Mouse (Mus musculus) embryonic facial prominence, embryonic 13.5 days (tissue): ENCODE results near the gene Dis3l2. TPM values are rescaled to one million over a fixed set of nuclear protein-coding genes. Genes with fewer than 3 reads are reported as not detected.

Experiments used
- ATAC-seq: fragments of 200-750 bp; cut with Nextera tagmentation; 2 replicates; pipeline ENCODE4 v1.8.0; 2017; ENCODE audit warnings: low read depth; ENCODE audit not compliant: insufficient number of reproducible peaks, insufficient read depth, low FRiP score, low TSS enrichment
- H3K27ac ChIP-seq: fragments of 300-500 bp; sonication (generic); 2 replicates; pipeline ENCODE4 v1.5.1; 2015; ENCODE audit warnings: moderate library complexity, mild to moderate bottlenecking, inconsistent platforms
- H3K27me3 ChIP-seq: fragments of 300-500 bp; sonication (generic); 2 replicates; pipeline ENCODE4 v1.6.1; 2015; ENCODE audit warnings: mild to moderate bottlenecking, inconsistent platforms
- H3K36me3 ChIP-seq: fragments of 300-500 bp; sonication (generic); 2 replicates; pipeline ENCODE4 v1.6.1; 2015; ENCODE audit warnings: mild to moderate bottlenecking, inconsistent platforms
- H3K4me1 ChIP-seq: fragments of 300-500 bp; sonication (generic); 2 replicates; pipeline ENCODE4 v1.6.1; 2015; ENCODE audit warnings: inconsistent platforms
- H3K4me2 ChIP-seq: fragments of 300-500 bp; sonication (generic); 2 replicates; pipeline ENCODE4 v1.6.1; 2015; ENCODE audit warnings: moderate library complexity, mild to moderate bottlenecking, inconsistent platforms
- H3K4me3 ChIP-seq: fragments of 300-500 bp; sonication (generic); 2 replicates; pipeline ENCODE4 v1.5.1; 2015; ENCODE audit warnings: mild to moderate bottlenecking, inconsistent platforms
- H3K9ac ChIP-seq: fragments of 300-500 bp; sonication (generic); 2 replicates; pipeline ENCODE4 v1.6.1; 2015; ENCODE audit warnings: mild to moderate bottlenecking, inconsistent platforms
- H3K9me3 ChIP-seq: fragments of 300-500 bp; sonication (generic); 2 replicates; pipeline ENCODE4 v1.6.1; 2016; ENCODE audit warnings: inconsistent platforms
- WGBS: fragments of 180-500 bp; shearing (Covaris S2); methylation state at CpG from one replicate; pipeline ENCODE4 v1.1.7; 2015; ENCODE audit warnings: mixed read lengths; 5-methylcytosine and 5-hydroxymethylcytosine counted together
- polyA plus RNA-seq: library from polyadenylated mRNA; unstranded; fragments of >200 nt; fragmentation: Nextera tagmentation; extraction: Ambion mirVana; gene quantifications from 2 replicates; pipeline ENCODE4 v1.2.1, GENCODE M21; 2015

Gene Dis3l2
- polyA plus RNA-seq, 1 experiment from 2014 or later, result 30.9 TPM

DNA sequence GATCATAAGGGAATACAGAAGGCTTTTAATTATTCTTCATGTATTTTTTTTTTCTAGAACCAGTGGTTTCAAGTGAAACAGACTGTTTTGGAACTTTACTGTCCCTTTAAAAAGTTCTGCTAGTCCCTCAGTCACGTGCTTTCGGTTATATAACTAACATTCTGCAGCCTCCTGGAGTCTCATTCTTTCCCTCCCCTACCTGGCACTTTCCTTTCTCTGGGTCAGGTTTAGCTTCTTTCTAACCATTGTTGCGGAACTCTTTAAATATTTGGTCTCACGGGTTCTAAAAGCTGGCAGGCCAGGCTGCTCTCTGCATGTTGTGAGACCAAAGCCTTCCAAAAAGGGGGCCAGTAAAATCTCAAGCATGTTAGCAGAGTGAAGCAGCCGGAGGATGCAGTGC lies 222.2 kb downstream of the Dis3l2 start:
- no peak for ATAC-seq
- H3K4me1 ChIP-seq, result no peaks in the 10 kb centered on the region
- WGBS, result 68% methylated on average over 5 of the region's 5 CpGs
- H3K4me3 ChIP-seq, result no peak overlapping the region
- no peaks in the 10 kb centered on the region for H3K9me3 ChIP-seq
- H3K4me2 ChIP-seq, result no peak overlapping the region
- H3K9ac ChIP-seq, result no peak overlapping the region
- H3K27me3 ChIP-seq, result no peaks in the 10 kb centered on the region
- no peak overlapping the region for H3K27ac ChIP-seq
- peaks cover 4% of the 10 kb centered on the region; the same call in 1 of the 2 replicates for H3K36me3 ChIP-seq

DNA sequence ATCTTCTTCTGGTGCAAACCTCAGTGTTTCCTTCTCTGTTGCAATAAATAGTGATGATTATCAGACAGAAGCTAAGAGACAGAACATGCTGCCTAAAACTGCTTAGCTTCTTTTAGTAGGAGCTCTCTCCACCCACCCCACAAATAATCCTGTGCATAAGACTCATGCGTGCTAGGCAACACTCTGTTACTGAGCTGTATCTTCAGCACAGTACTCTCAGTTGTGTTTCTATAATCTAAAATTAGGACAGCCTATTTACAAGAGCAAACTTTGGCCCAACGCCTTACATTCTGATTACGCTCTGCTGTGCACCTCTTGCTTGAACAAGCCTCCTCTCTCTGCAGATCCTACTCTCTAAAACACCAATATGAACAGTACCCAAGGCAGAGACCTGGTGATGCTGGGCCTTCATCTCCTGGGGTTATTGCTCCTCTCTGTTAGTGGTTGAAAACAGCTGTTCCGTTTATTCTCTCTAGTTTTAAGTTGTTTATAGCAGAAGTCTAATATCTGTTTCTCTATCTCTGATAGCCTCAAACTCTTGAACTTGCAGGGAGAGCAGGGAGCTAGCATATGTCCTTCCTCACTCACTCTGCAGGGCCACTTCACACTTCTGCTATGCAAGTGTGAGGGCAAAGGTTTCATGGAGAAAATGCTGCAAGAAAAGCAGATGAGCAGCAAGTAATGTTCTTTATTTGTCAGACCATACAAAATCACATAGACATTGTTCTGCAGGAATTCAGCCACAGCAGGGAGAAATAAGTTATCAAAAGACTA lies 228.2 kb downstream of the Dis3l2 start:
- WGBS, result 92% methylated on average over 4 of the region's 4 CpGs

DNA sequence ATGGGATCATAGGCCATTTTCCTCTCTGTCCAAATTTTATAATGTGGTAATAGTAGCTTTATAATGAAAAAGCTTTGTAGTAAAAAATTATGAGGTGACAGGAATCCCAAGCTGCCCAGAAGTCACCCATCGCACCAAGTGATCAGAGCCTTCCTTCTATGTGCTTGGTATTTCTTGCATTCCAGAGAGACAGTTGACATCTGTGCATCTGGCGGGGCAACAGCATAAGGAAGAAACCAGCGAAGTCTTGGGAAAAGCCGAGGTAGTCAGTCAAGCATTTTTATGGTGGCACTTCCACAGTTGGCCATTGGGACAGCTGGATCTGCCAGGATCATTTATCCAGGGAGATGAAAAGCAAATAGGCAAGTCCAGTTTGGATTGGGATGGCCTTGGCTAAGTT lies 229.2 kb downstream of the Dis3l2 start:
- Histone ChIP-seq H3K4me1 (no peaks in the 10 kb centered on the region), H3K27ac (no peak overlapping the region), H3K4me2 (no peak overlapping the region), H3K36me3 (peaks cover 11% of the 10 kb centered on the region; the same call in 1 of the 2 replicates), H3K9ac (no peak overlapping the region), H3K9me3 (no peaks in the 10 kb centered on the region), H3K4me3 (no peak overlapping the region), H3K27me3 (no peaks in the 10 kb centered on the region)
- WGBS, result 89% methylated on average over 4 of the region's 4 CpGs
- ATAC-seq, result no peak

More for the DNA sequence above, 228.2 kb downstream of the Dis3l2 start:
- H3K9me3 ChIP-seq, result no peaks in the 10 kb centered on the region
- H3K9ac ChIP-seq, result no peak overlapping the region
- H3K27ac ChIP-seq, result no peak overlapping the region
- H3K4me3 ChIP-seq, result no peak overlapping the region
- no peak overlapping the region for H3K4me2 ChIP-seq
- H3K27me3 ChIP-seq, result no peaks in the 10 kb centered on the region
- no peaks in the 10 kb centered on the region for H3K4me1 ChIP-seq
- H3K36me3 ChIP-seq, result peaks cover 11% of the 10 kb centered on the region; the same call in 1 of the 2 replicates
- ATAC-seq, result no peak

DNA sequence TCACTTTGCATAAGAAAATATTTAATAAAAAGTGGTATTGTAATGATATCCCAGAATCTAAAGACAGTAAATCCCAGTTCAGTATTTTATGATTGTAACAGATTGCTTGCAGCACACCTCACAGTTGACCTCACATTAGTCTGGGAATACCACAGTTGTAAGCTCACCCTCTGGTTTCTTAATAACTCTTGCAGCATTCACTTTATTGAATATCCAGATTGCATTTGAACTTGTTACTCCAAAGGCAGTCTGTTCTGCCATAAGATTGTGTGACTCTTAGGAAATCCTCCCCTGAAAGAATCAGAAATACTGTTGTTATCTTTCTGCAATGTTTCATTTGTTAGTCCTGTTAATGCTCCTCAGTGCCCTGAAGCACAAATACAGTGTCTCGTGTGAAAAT lies 230.0 kb downstream of the Dis3l2 start:
- Histone ChIP-seq H3K9ac (no peak overlapping the region), H3K36me3 (peaks cover 11% of the 10 kb centered on the region; the same call in 1 of the 2 replicates), H3K27me3 (no peaks in the 10 kb centered on the region), H3K27ac (no peak overlapping the region), H3K4me2 (no peak overlapping the region), H3K4me1 (no peaks in the 10 kb centered on the region), H3K9me3 (no peaks in the 10 kb centered on the region), H3K4me3 (no peak overlapping the region)
- 84% methylated on average over 1 of the region's 1 CpGs for WGBS
- ATAC-seq, result no peak

DNA sequence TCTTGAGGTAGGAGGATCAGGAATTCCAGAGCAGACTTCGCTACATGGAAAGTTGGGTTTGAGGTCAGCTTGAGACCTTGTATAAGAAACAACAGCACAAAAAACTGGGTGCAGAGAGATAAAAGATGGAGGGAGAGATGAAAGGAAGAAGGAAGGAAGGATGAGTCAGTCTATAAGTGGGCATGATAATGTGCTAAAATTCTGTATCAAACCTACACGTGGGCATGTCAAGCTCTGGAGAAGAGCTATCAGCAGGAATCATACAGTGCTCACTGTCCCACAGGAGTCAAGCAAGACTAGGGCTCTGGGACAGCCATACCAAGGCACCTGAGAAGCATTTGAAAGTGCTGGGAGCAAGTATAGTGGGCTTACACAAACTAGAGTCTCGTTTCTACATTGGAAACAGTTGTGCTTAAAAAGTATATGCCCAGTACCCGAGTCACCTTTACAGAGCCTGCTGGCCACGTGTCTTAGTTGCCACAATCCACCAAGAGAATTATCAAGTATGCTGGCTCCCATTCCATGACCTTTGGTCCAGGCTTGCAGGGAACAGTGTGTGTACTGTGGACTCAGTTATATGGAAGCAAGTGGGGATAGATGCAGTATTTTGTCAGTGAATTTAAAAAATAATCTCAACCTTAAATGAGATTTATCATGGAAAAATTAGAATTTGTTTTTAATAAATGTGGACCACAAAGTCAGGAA lies 248.0 kb downstream of the Dis3l2 start:
- H3K9ac ChIP-seq, result no peak overlapping the region
- H3K4me1 ChIP-seq, result no peaks in the 10 kb centered on the region
- H3K27me3 ChIP-seq, result no peaks in the 10 kb centered on the region
- H3K27ac ChIP-seq, result no peak overlapping the region
- H3K4me2 ChIP-seq, result no peak overlapping the region
- no peaks in the 10 kb centered on the region for H3K36me3 ChIP-seq
- 80% methylated on average over 5 of the region's 5 CpGs for WGBS
- no peaks in the 10 kb centered on the region for H3K9me3 ChIP-seq
- no peak overlapping the region for H3K4me3 ChIP-seq
- no peak for ATAC-seq

DNA sequence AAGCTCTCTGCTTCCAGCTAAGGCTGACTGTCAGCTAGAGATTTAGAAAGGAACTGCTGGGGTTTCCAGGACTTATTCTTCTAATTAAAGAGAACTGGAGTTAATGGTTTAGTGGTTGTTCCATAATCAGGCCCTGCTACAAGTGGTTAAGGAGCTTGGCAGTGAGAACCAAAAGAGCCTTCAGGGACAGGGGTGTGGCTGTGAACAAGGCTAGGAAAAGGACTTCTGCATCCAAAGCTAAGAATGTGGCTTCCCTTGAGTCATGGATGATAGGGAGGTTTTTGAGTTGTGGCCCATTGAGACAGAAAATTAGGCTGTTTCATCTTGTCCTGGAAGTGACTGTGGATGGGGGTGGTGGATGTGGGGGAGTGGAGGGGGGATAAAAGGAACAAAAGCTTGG lies 252.2 kb downstream of the Dis3l2 start:
- ATAC-seq, result no peak
- H3K9ac ChIP-seq, result no peak overlapping the region
- peaks cover 5% of the 10 kb centered on the region; the same call in 1 of the 2 replicates for H3K36me3 ChIP-seq
- H3K4me2 ChIP-seq, result no peak overlapping the region
- no peak overlapping the region for H3K27ac ChIP-seq
- H3K4me1 ChIP-seq, result no peaks in the 10 kb centered on the region
- H3K27me3 ChIP-seq, result no peaks in the 10 kb centered on the region
- H3K4me3 ChIP-seq, result no peak overlapping the region
- no peaks in the 10 kb centered on the region for H3K9me3 ChIP-seq

DNA sequence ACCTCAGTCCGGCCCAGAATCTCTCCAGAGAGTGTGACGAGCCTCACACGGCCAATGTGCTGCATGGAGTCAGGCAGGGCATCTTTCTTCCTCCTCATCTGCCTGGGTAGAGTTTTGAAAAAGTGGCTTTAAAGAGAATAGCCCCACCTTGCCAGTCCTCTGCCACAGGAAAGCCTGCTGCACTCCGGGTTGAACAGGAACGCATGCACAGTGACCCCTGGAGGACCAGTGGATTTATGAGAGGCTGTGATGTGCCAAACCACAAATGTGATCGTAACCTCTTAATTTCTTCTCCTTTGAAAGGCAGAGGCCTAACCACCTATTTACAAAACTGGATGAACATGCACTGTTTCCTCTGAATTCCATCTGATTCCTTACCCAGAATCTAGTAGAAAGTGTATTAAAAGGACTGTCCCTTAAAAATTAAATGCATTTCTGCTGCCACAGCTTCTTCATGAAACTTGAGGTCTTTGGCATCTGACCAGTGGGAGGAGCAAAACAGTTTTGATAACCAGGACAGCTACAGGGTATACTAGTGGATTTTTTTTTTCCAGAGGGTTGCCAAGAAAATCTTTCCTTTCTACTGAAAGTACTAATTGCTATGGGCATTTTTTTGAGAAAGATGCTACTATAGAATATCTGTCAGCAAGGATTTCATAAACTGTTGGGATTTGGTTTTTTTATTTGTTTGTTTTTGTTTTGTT lies 264.8 kb downstream of the Dis3l2 start:
- Histone ChIP-seq H3K4me3 (no peak overlapping the region), H3K9ac (no peak overlapping the region), H3K27me3 (no peaks in the 10 kb centered on the region), H3K36me3 (peaks cover 5% of the 10 kb centered on the region), H3K27ac (no peak overlapping the region), H3K4me1 (0 out of 2 replicates have a peak, but pooled peaks cover 4% of the 10 kb centered on the region), H3K9me3 (no peaks in the 10 kb centered on the region), H3K4me2 (no peak overlapping the region)
- 65% methylated on average over 6 of the region's 6 CpGs for WGBS
- no peak for ATAC-seq

DNA sequence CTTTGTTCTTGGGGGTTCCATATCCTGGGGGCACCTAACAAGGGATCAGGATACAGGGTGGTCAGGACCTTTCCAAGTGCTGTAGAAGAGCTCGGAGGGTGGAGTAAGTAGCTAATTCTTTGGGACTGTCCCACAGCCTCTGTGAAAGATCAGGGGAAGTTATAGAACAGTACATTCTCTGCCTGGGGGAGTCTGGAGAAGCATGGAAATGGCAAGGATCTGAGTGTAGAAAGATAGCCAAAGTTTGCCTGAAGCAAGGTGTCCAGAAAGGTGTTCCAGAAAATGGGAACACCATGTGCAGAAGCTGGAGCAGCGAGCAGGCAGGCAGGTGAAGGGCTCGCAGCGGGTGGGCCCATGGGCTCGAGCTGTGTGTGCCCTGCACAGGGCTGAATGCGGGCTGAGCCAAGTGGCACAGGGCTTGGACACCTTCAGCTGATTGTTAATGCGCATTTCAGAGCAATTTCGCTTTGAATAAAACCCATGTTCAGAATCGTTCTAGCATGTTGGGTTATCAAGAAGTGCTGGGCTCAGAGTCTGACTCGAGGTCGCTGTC lies 265.6 kb downstream of the Dis3l2 start:
- H3K9me3 ChIP-seq, result no peaks in the 10 kb centered on the region
- no peaks in the 10 kb centered on the region for H3K27me3 ChIP-seq

DNA sequence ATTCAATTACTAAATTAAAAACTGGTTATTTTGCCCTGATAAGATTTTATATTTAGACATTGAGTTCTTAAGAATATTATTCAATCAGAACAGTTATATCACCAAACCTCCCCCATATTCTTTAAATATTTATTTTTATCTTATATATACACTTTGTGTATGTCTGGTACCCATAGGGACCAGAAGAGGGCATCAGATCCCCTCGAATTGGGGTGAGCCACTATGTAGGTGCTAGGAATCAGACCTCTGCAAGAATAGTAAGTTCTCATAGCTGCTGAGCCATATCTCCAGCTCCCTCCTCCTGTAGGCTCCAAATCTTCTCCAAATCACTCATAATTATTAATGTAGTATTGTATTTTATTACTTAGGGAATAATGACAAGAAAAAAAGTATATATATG lies 269.1 kb downstream of the Dis3l2 start:
- H3K27ac ChIP-seq, result no peak overlapping the region
- no peak for ATAC-seq
- WGBS, result 38% methylated on average over 1 of the region's 1 CpGs
- 0 out of 2 replicates have a peak, but pooled peaks cover 4% of the 10 kb centered on the region for H3K4me1 ChIP-seq
- no peak overlapping the region for H3K4me3 ChIP-seq
- no peaks in the 10 kb centered on the region for H3K27me3 ChIP-seq
- H3K9me3 ChIP-seq, result no peaks in the 10 kb centered on the region
- H3K9ac ChIP-seq, result no peak overlapping the region
- peaks cover 12% of the 10 kb centered on the region for H3K36me3 ChIP-seq
- no peak overlapping the region for H3K4me2 ChIP-seq

More for the DNA sequence above, 265.6 kb downstream of the Dis3l2 start:
- 0 out of 2 replicates have a peak, but pooled peaks cover 4% of the 10 kb centered on the region for H3K4me1 ChIP-seq
- no peak overlapping the region for H3K4me3 ChIP-seq
- no peak overlapping the region for H3K9ac ChIP-seq
- no peak overlapping the region for H3K4me2 ChIP-seq
- ATAC-seq, result no peak
- no peak overlapping the region for H3K27ac ChIP-seq
- peaks cover 9% of the 10 kb centered on the region for H3K36me3 ChIP-seq
- 87% methylated on average over 11 of the region's 11 CpGs for WGBS

DNA sequence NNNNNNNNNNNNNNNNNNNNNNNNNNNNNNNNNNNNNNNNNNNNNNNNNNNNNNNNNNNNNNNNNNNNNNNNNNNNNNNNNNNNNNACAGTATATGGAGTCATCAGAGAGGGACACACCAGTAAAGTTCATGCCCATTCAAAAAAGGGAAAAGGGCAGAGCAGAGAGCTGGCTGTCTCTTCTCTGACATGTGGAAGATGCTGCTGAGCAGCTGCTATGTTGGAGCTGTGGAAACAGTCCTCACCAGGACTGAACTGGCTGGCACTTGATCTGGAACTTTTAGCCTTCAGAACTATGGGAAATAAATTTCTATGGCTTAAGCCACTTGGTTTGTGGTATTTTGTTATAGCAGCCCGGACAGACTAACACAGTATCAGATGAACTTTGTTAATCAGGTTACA lies 273.4 kb downstream of the Dis3l2 start:
- H3K4me2 ChIP-seq, result no peak overlapping the region
- H3K9me3 ChIP-seq, result no peaks in the 10 kb centered on the region
- H3K4me1 ChIP-seq, result no peaks in the 10 kb centered on the region
- 69% methylated on average over 1 of the region's 1 CpGs for WGBS
- H3K27ac ChIP-seq, result no peak overlapping the region
- ATAC-seq, result no peak
- peaks cover 12% of the 10 kb centered on the region for H3K36me3 ChIP-seq
- H3K27me3 ChIP-seq, result no peaks in the 10 kb centered on the region
- no peak overlapping the region for H3K4me3 ChIP-seq
- H3K9ac ChIP-seq, result no peak overlapping the region

DNA sequence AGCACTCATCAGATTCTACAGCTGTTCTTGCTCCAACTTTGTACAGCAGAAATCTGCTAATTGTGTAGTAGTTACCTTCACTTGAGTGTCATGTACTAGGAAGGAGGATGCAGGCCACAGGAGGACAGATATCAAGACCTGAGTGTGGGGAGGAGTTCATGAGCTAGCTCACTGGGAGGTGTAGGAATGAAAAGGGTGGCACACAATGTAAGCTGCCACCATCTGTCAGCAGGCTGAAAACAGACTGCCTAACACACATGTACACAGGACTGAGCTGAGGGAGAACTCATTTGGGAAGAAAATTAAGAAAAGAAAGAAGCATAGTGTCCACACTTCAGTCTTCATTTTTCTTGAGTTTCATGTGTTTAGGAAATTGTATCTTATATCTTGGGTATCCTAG lies 282.8 kb downstream of the Dis3l2 start:
- no peak for ATAC-seq
- Histone ChIP-seq H3K27me3 (no peaks in the 10 kb centered on the region), H3K4me2 (no peak overlapping the region), H3K4me3 (no peak overlapping the region), H3K27ac (no peak overlapping the region), H3K4me1 (no peaks in the 10 kb centered on the region), H3K9ac (no peak overlapping the region), H3K36me3 (peaks cover 12% of the 10 kb centered on the region), H3K9me3 (no peaks in the 10 kb centered on the region)
